Mouse (Mus musculus) lung, postnatal 0 days (tissue): ENCODE data around the gene Ccdc18. TPM values are rescaled to one million over a fixed set of nuclear protein-coding genes. Genes with fewer than 3 reads are reported as not detected.
"Not testable (repeated sequence)": the region's sequence is repeated elsewhere in the genome, so short reads cannot be mapped to it uniquely, and the experiment has no call there.

ENCODE experiments used
- ATAC-seq: fragments of 200-750 bp; cut with Nextera tagmentation; 2 replicates; pipeline ENCODE4 v1.8.0; 2017; ENCODE audit warnings: moderate library complexity
- DNase-seq: peaks from one replicate; pipeline ENCODE4 v3.0.0-alpha.2; 2016; ENCODE audit warnings: low spot score
- H3K27ac ChIP-seq: fragments of 300-500 bp; sonication (generic); 2 replicates; pipeline ENCODE4 v1.5.1; 2014; ENCODE audit warnings: antibody characterized with exemption, mild to moderate bottlenecking, low read length, mixed read lengths
- H3K27me3 ChIP-seq: fragments of 300-500 bp; sonication (generic); replicated peaks from 2 replicates; pipeline ENCODE4 v1.6.1; 2014; ENCODE audit warnings: low read length, mixed read lengths; ENCODE audit not compliant: insufficient read depth
- H3K36me3 ChIP-seq: fragments of 300-500 bp; sonication (generic); 2 replicates; pipeline ENCODE4 v1.6.1; 2014; ENCODE audit warnings: low read length, mixed read lengths; ENCODE audit not compliant: insufficient read depth
- H3K4me1 ChIP-seq: fragments of 300-500 bp; sonication (generic); 2 replicates; pipeline ENCODE4 v1.6.1; 2014; ENCODE audit warnings: antibody characterized with exemption, low read depth, low read length, mixed read lengths; ENCODE audit not compliant: insufficient read depth
- H3K4me2 ChIP-seq: fragments of 300-500 bp; sonication (generic); replicated peaks from 2 replicates; pipeline ENCODE4 v1.6.1; 2014; ENCODE audit warnings: low read depth, mild to moderate bottlenecking, low read length, moderate library complexity, mixed read lengths
- H3K4me3 ChIP-seq: fragments of 300-500 bp; sonication (generic); 2 replicates; pipeline ENCODE4 v1.5.1; 2014; ENCODE audit warnings: low read depth, low read length
- H3K9ac ChIP-seq: fragments of 300-500 bp; sonication (generic); replicated peaks from 2 replicates; pipeline ENCODE4 v1.6.1; 2014; ENCODE audit warnings: low read depth, mild to moderate bottlenecking
- H3K9me3 ChIP-seq: fragments of 300-500 bp; sonication (generic); 2 replicates; pipeline ENCODE4 v1.6.1; 2016; ENCODE audit warnings: low read length, mixed read lengths
- CTCF ChIP-seq: IDR thresholded peaks from 2 replicates; pipeline ENCODE4 v1.5.1; 2016; ENCODE audit warnings: antibody characterized with exemption, mild to moderate bottlenecking
- EP300 ChIP-seq: IDR thresholded peaks from 2 replicates; pipeline ENCODE4 v1.6.1; 2016; ENCODE audit warnings: antibody characterized with exemption, mild to moderate bottlenecking, control low read depth
- WGBS: fragments of 180-500 bp; shearing (Covaris S2); extraction: QIAGEN DNeasy Blood & Tissue Kit; methylation state at CpG from one replicate; pipeline ENCODE4 v1.1.7; 2014; 5-methylcytosine and 5-hydroxymethylcytosine counted together
- polyA plus RNA-seq: library from polyadenylated mRNA; unstranded; fragments of >200 nt; fragmentation: Nextera tagmentation; extraction: Ambion mirVana; gene quantifications from 2 replicates; pipeline ENCODE4 v1.2.1, GENCODE M21; 2015

Gene Ccdc18
- 2.6 and 3.3 TPM in 2 replicates for polyA plus RNA-seq

DNA sequence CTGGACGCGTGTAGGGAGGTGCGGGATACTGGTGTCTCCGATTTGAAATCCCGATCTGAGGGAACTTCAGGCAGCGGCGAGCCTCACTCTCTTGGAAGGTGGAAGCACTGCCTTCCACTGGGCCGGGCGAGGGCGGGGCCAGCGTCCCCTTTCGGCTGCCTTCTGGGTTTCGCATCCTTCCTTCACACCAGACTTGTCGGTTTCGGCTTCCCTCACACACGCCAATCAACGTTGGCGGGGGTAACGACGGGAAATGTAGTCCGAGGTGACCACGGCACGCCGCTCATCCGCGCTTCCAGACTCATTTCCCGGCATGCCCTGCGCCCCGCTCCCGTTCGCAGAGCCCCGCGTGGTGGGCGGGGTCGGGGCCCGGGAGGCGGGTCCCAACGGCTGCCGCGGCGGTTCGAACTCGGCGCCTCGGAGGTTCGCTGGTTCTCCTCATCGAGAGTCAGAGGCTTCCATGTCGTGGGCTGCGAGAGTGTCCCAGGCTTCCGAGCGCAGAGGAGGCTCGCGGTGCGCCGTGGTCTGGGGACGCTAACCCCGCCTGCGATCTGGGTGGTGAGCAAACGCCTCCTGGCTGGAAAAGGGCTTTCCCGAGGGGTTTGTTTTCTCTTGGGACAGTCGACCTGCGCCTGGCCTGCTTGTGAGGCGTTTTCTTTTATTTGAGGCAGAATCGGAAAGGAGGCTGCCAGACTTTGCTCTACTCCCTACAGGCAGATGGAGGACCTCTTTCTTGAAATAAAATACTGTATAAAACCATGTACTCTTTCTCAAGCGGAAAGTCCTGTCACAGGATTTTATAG lies at the start of gene Ccdc18, which contains the start of gene Tmed5:
TSS of gene Ccdc18 (plus strand) at position 435 of the 803 bp plus-strand sequence.
TSS of gene Tmed5 (minus strand) at position 180 of the 803 bp plus-strand sequence.
- no peaks in the 10 kb centered on the region for H3K27me3 ChIP-seq
- peak within 1 kb of the TSS; percentile 90 for H3K4me3 ChIP-seq
- H3K36me3 ChIP-seq = 0 out of 2 replicates have a peak, but pooled peaks cover 3% of the 10 kb centered on the region
- 1% methylated on average over 61 of the region's 65 CpGs for WGBS
- TF ChIP-seq EP300 (no peak), CTCF (peak; percentile 63)
- no peaks in the 10 kb centered on the region for H3K9me3 ChIP-seq
- peak within 1 kb of the TSS; percentile 92 for H3K4me2 ChIP-seq
- H3K4me1 ChIP-seq = 0 out of 2 replicates have a peak, but pooled peaks cover 5% of the 10 kb centered on the region
- H3K27ac ChIP-seq = peak within 1 kb of the TSS; percentile 96
- DNase-seq = peak; percentile 100
- ATAC-seq = peak; percentile 99
- H3K9ac ChIP-seq = peak within 1 kb of the TSS; percentile 92

DNA sequence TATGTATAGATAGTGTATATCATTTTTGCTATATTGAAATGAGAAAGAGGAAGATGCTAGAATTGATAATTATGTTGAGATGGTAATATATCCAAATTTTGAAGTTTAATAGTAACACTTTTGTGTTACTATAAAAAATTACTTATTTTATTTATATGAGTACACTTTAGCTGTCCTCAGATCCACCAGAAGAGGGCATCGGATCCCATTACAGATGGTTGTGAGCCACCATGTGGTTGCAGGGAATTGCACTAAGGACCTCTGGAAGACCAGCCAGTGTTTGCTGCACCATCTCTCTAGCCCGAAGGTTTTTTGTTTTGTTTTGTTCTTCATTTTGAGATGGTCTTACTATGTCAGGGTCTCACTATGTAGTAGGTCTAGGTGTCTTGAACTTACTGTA lies 47.2 kb upstream of the Ccdc18 start:
- Histone ChIP-seq H3K4me1 (no peaks in the 10 kb centered on the region), H3K36me3 (peaks cover 19% of the 10 kb centered on the region; the same call in 1 of the 2 replicates), H3K9ac (no peak overlapping the region), H3K27me3 (no peaks in the 10 kb centered on the region), H3K4me2 (no peak overlapping the region), H3K4me3 (no peak overlapping the region), H3K9me3 (no peaks in the 10 kb centered on the region), H3K27ac (no peak overlapping the region)
- 82% methylated on average over 2 of the region's 2 CpGs for WGBS
- ATAC-seq = no peak
- no peak for DNase-seq
- TF ChIP-seq CTCF (peak; percentile 34), EP300 (no peak)

DNA sequence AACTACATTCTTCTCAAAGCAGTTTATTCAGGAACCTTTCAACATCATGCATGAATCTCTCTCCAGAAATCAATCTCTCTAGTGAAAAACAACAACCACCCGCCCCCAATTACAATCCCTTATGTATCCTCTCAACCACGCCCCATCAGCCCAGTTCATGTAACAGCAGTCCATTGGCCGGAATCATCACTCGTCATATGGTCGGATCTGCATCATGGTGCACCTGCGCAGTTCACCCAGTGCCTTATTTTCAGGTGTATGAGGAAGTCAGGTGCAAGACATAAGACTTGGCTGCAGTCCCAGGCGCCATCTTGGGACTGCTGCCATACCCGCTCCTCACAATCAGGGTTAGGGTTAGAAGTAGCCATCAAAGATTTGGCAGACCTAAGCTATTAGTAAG lies 39.9 kb upstream of the Ccdc18 start:
- 97% methylated on average over 8 of the region's 8 CpGs for WGBS
- not testable (repeated sequence) for H3K27me3 ChIP-seq, H3K4me1 ChIP-seq, ATAC-seq, H3K9me3 ChIP-seq, H3K4me2 ChIP-seq, H3K4me3 ChIP-seq, DNase-seq, H3K9ac ChIP-seq, H3K27ac ChIP-seq
- peaks cover 16% of the 10 kb centered on the region; the same call in 1 of the 2 replicates for H3K36me3 ChIP-seq

DNA sequence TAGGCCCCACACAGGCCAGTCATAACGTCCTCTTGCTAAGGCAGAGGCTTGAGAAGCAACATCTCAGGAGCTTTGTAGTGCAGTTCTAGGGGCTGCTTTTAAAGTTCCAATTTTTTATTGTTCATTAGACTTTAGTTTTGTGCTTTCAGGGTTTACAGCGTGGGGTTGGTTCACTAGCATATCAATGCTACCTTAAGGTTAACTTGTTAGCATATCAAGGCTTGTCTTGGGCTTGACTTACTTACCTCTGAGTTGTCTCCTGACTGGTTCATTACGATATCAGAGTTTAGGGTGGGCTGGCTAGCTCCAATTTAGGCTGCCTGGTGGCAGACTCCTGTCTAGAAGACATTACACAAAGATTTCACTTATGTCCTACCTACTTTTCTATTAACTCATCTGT lies 35.0 kb upstream of the Ccdc18 start:
- no peaks in the 10 kb centered on the region for H3K27me3 ChIP-seq
- H3K36me3 ChIP-seq = peaks cover 15% of the 10 kb centered on the region; the same call in 1 of the 2 replicates
- H3K9ac ChIP-seq = no peak overlapping the region
- DNase-seq = no peak
- no peaks in the 10 kb centered on the region for H3K4me1 ChIP-seq
- ATAC-seq = no peak
- WGBS = 91% methylated on average over 3 of the region's 3 CpGs
- TF ChIP-seq CTCF = no peak
- no peak for TF ChIP-seq EP300
- no peaks in the 10 kb centered on the region for H3K9me3 ChIP-seq
- H3K4me2 ChIP-seq = no peak overlapping the region
- H3K27ac ChIP-seq = no peak overlapping the region
- H3K4me3 ChIP-seq = no peak overlapping the region

GRCm38 (mm10) chr5:108100196-108100595 lies 32.5 kb upstream of the Ccdc18 start:
- no peaks in the 10 kb centered on the region for H3K27me3 ChIP-seq
- DNase-seq (no peak), ATAC-seq (no peak)
- H3K9me3 ChIP-seq = no peaks in the 10 kb centered on the region
- H3K27ac ChIP-seq = no peak overlapping the region
- H3K4me3 ChIP-seq = no peak overlapping the region
- H3K4me2 ChIP-seq = no peak overlapping the region
- TF ChIP-seq CTCF = no peak
- TF ChIP-seq EP300 = no peak
- no peaks in the 10 kb centered on the region for H3K4me1 ChIP-seq
- H3K9ac ChIP-seq = no peak overlapping the region
- peaks cover 12% of the 10 kb centered on the region for H3K36me3 ChIP-seq

DNA sequence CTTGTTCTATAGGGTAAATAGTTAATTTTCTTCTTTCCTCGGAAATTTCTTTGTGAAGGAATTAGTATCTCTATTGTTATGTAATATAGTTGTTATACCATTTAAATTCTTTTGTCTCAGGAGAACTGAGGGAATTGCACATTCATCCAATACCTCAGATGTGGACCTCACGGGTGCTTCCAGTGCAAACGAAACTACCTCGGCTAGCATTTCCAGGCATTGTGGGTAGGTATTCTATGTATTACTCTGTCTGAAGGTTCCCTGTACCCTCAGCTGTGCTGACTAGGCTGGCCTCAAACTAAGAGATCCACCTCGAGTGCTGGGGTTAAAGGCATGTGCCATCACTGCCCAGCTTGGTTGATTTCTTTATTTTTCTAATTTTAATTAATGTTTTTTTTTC lies 28.4 kb upstream of the Ccdc18 start:
- Histone ChIP-seq H3K9ac (no peak overlapping the region), H3K4me2 (no peak overlapping the region), H3K4me3 (no peak overlapping the region), H3K9me3 (no peaks in the 10 kb centered on the region), H3K36me3 (peaks cover 12% of the 10 kb centered on the region), H3K27me3 (no peaks in the 10 kb centered on the region), H3K27ac (no peak overlapping the region), H3K4me1 (no peaks in the 10 kb centered on the region)
- ATAC-seq = no peak
- no peak for DNase-seq
- TF ChIP-seq EP300 (no peak), CTCF (no peak)
- 80% methylated on average over 5 of the region's 5 CpGs for WGBS
